Mouse (Mus musculus): ENCODE results near the gene Nrp2.

GRCm38 (mm10) chr1:62812701-62813684 is 109.9 kb downstream of the Nrp2 start:
- no peak for TF ChIP-seq CTCF (IDR thresholded peaks at IDR 0.05; ENCODE audit: low read depth, low read length)
- no peak for TF ChIP-seq POLR2A (IDR thresholded peaks at IDR 0.05; ENCODE audit: borderline replicate concordance, low read depth, low read length)

Measured in bone marrow macrophage, adult 2 months (primary cell).